Mouse (Mus musculus): ENCODE results near the gene Ipcef1.
A peak's percentile ranks its signal among the peaks of the same experiment; 100 is the strongest.

The Ipcef1 gene

DNA sequence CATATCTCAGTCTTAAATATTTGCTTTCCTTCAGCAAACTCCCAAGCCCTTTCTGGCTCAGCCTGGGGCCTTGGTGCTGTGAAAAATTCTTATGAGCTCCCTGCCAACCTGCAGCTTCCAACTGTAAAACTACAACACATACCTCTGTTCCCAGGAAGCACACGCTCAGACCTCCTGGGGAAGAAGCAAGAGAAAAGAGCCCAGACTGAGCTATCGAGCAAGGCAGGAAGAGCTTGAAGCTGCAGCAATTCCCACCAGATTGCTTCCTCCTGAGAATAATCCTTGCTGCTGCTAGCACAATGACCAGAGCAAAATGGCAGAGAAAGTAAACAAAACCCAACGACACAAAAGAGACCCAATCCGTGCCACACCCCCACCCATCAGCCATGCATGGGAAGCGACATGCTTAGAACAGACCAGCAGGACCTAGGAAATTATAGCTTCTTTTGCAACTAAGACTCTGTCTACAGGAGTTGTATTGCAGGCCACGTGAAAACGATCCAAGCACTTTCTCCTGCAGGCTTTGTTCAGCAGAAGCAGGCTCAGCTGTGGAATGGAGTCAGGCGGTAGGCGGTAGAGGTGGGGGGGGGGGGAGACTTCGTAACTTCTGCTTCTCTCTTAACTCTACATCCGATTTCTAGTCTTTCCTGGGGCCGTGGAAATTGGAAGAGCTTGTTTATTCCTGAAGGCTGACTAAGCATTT, at the start of gene Ipcef1:
TSS of gene Ipcef1 (minus strand) at position 164 of the 703 bp plus-strand sequence.
- DNase-seq, result no peak

- peak; percentile 43 to 50 for DNase-seq
These were observed 25.7 kb upstream of the Ipcef1 start for GRCm38 (mm10) chr10:7077971-7078370.

DNA sequence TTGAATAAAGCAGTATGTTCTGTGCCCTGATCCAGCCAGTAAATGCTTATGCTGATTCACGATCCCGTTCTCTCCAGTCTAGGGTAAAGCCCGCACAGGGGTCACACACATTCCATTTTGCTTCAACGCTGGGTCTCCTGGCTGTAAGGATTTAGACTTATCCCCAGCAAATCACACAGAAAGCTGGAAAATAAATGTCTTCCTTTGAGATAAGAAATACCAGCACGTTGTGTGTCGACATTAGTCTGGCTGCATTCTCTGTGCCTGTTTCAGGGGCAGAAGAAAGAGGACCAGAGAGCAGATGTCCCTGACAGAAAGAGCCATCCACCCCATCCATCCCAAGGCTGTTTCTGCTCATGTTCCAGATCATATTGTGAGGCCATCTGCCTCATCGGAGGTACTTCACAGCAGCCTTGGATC, 25.1 kb upstream of the Ipcef1 start:
- DNase-seq, result peak; percentile 90 to 91

DNA sequence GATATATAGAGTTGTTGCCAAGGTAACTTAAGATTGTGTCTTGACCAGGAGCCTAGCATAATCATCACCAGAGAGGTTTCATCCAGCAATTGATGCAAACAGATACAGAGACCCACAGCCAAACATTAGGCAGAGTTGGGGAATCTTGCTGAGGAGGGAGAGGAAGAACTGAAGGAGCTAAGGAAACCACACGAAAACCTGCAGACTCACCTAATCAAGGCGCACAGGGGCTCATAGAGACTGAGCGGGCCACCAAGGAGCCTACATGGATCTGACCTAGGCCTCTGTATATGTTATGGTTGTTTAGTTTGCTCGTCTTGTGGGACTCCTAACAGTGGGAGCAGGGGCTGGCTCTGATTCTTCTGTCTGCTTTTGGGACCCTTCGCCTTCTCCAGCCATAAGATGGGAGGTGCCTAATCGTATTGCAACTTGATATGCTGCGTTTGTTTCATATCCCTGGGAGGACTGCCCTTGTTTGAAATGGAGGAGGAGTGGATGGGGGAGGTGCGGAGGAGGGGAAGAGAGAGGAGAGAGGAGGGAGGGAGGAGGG, 24.5 kb upstream of the Ipcef1 start:
- DNase-seq, result peak; percentile 80 to 88

DNA sequence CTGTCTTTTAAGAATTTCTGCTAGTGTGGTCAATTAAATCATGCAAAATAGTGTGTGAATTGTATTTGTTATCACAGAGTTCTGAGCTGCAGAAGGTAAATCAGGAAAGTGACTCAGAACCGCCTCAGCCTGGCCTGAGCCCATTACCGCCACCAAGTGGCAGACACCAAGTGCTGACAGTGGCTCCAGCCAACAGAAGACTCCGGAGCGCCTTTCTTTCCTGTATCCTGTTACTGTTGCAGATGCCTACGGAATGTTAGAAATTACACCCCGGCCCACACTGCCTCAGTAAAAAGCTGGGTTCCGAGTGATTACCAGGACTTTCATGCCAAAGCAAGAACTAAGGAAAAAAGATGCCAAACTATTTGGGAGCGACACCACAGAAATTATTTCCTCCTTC, 23.9 kb upstream of the Ipcef1 start:
- DNase-seq, result peak; percentile 92

GRCm38 (mm10) chr10:7075661-7076060, 23.4 kb upstream of the Ipcef1 start:
- peak in 1 of 2 experiments; percentile 34 for DNase-seq

- no peak for DNase-seq
These were observed 22.0 kb upstream of the Ipcef1 start for GRCm38 (mm10) chr10:7074231-7074630.

DNA sequence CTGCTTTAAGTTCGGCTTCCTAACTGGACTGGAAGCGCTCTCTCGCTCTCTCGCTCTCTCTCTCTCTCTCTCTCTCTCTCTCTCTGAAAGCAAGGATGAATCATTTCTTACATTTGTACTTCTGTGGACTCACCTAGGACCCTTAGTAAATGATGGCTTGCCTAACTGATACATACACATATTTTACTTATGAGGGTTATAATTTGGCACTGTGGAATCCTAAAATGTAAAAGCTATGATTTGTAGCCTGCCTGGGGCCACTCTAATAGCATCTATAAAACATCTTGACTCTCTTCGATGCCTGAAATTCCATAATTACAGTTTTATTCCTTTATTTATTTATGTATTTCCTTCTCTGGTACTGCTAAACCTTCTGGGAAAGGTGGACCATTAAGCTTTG, 18.6 kb upstream of the Ipcef1 start:
- no peak for DNase-seq

DNA sequence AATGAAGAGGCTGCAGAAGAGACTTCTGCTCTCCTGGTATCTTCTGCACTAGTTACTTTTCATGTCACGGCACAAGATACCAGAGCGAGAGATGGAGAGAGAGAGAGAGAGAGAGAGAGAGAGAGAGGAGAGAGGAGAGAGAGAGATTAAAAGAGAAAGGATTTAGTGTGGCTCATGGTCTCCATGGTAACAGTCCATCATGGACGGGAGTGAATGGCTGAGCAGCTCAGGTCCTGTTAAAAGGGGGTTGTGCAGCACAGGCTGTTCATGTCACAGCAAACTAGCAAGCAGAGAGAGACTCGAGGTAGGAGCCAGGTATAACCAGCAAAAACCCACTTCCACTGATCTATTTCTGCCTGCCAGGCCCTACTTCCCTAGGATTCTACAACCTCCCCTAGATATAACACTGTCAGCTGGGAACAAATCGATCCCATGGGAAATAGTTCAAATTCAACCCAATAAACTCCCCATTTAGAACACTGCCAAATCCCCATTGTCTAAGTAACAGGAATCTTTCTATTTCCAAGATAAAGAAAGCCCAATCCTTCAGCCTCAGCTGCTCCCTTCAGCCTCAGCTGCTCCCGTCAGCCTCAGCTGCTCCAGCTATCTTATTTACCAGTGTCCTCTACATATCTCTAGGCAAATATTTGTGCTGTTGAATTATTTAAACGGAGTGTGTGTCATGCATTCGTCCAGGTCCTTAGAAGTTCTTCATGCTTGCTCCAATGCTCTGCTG, 18.0 kb upstream of the Ipcef1 start:
- no peak for DNase-seq

DNA sequence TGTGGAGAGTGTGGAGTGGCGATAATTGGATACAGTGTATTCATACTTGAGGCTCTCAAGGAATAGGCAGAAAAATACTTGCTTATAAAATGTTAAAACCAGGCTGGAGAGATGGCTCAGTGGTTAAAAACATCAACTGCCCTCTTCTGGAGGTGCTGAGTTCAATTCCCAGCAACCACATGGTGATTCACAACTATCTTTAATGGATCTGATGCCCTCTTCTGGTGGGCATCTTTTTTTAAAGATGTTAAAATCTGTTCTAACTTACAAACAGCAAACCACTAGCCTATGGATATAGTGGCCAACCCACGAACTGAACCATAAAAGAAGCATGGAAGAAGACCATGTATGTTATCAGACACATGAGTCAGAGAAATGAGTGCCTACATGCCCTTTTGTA, 16.8 kb upstream of the Ipcef1 start:
- DNase-seq, result no peak

- no peak for DNase-seq
These were observed 16.3 kb upstream of the Ipcef1 start for GRCm38 (mm10) chr10:7068608-7069007.

GRCm38 (mm10) chr10:7063752-7064457, 11.6 kb upstream of the Ipcef1 start:
- DNase-seq, result peak; percentile 33 to 34

- DNase-seq, result no peak
These were observed 10.7 kb upstream of the Ipcef1 start for GRCm38 (mm10) chr10:7062993-7063392.

- DNase-seq, result no peak
These were observed 8.0 kb upstream of the Ipcef1 start for GRCm38 (mm10) chr10:7060326-7060725.

DNA sequence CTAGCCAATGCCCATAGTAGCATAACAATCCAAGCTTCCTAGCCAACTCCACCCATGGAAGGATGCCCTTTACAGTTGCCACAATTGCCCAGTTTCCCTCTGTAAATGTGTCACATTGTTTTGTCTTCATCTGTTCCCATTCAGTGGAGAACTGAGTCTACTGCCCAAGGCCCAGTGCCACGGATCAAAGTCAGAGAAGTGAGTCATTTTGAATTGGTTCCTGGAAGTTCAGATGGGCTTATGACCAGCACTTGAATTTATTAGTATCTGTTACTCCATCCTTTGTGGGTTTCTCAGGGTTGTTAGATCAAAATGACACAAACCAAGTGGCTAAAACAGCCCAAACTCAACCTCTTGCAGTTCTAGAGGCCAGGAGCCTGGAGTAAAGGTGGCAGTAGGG, 5.3 kb upstream of the Ipcef1 start:
- DNase-seq, result no peak

DNA sequence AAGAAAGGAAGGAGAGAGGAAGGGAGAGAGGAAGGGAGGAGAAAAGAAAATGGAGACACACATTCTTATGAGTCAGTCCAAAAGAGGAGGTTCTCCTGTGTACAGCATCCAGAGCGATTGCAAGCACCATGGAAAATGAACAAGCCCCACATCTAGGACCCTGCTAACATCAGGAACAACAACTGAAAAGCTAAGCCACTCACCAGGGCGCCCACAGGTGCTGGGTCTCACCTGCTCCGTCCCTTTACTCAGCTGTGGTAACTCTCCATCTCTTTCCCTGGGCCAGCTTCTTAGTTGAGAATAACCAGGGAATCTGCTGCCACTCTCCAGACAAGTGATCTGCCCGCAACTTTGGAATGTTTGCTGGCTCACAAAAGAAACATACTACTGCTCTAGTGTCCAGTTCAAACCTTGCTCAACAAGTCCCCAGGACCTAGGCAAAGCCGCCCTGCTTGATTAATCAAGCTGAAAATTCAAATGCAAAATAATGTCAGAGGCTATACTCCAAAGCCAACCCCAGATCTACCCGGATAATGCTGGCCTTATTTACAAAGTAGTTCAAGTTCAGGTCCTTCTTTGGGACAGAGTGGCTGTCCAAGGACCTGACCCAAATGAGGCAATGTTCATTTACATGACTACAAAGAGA, 2.4 kb upstream of the Ipcef1 start:
- no peak for DNase-seq

DNA sequence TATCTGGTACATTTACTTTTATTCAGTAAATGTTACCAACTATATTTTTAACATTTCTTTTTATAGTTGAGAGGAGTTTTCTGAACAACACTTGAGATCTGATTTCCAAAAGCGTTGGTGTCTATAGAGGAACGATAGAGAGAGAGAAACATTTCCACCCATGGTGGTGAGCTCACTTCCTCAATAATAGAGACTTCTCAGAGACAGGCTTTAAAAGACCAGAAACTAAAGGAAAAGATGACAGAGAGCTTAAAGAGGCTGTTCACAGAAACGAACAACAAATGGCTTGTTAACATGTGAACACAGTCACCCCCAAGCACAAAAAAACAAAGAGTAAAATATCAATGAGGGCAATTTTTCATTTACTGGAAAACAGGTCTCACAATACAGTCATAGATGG, 2.4 kb downstream of the Ipcef1 start:
- DNase-seq, result no peak

- no peak for DNase-seq
These were observed 4.4 kb downstream of the Ipcef1 start for GRCm38 (mm10) chr10:7047919-7048291.

DNA sequence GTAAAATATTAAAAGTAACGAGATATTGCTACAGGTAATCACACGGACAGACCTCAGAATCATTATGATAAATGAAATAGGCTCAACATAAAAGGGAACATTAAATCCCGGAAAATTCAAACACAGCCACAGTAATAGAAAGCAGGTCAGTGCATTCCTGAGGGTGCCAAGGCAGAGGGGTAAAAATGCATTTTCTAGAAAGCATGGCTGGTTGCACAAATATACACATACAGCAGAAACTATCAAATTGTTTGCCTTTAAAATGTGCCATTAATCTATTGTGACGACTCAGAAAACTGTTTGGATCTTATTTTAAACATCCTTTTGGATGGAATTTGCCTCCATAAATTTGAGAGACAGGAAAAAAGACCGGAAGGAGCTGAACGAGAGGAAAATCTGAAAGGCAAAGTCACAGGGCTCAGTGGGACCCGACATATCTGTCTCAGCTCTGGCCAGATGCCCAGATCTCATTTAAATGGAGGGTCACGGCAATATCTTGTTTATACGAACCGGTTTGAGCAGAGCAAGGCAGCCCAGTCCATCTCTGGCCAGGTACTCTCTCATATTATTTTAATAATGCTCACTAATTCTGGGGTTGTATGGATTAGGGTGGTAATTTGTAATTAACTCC, 4.9 kb downstream of the Ipcef1 start:
- DNase-seq, result peak; percentile 73 to 77

DNA sequence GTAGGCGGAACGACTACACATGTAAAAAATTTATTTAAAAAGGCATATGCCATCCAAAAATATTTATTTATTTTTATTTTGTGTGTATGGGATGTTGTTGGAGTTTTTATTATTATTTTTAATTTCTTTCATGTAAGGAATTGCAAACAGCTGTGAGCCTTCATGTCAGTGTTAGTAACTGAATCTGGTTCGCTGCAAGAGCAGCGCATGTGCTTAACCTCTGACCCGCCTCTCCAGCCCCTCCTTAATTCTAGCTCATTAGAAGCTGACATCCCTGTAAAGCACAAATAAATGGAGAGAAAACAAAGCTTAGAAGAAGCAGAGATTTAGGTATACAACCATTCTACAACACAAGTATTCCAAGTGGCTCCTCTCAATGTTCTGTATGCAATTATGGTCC, 8.4 kb downstream of the Ipcef1 start:
- no peak for DNase-seq

DNA sequence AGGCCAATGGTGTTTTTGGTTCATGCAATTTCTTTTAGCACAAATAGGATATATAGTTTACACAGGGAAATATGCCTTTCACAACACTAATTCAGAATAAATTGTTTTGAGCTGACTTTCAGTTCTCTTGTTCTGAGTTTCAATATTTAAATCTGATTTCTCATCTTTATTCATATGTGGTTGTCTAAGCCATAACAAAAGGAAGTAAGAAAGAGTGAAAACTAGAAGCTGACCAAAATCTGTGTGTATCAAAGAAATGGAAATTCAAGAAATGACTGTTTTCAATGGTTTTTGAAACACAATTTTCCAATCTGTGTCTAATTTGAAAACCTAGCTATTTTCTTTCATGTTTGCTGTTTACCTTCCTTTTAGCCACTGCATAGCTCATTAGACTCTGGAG, 11.2 kb downstream of the Ipcef1 start:
- DNase-seq, result no peak

GRCm38 (mm10) chr10:7037194-7037593, 15.1 kb downstream of the Ipcef1 start:
- no peak for DNase-seq

GRCm38 (mm10) chr10:7035547-7035946, 16.7 kb downstream of the Ipcef1 start:
- no peak for DNase-seq

All from cerebellum, postnatal 10 days (tissue).